Mouse (Mus musculus) megakaryocyte, embryonic 14.5 days (primary cell): Measurements from ENCODE around the gene Usp33.

Experiments used
- FLI1 ChIP-seq: IDR thresholded peaks from 2 replicates; pipeline ENCODE4 v1.6.1; 2012; ENCODE audit warnings: low read length, inconsistent platforms, mixed read lengths
- GATA1 ChIP-seq: IDR thresholded peaks from 3 replicates; pipeline ENCODE4 v1.6.1; 2012; ENCODE audit warnings: mixed read lengths, low read length, inconsistent platforms, borderline replicate concordance

- TF ChIP-seq GATA1, result no peak
- TF ChIP-seq FLI1, result no peak
Observed at GRCm38 (mm10) chr3:152348011-152348830, 1.9 kb downstream of the Usp33 start.
